Mouse (Mus musculus) cerebellum, adult 2 months (tissue): ENCODE measurements at regions not wholly inside any gene's neighbourhood (a gene's known extent, or its start where the extent isn't known, plus 50 kb on each side); places are given as distances from the start of the nearest gene placed in this dataset.

Source experiments
- CTCF ChIP-seq: fragments of 200-500 bp; IDR thresholded peaks from 2 replicates; pipeline ENCODE4 v1.5.1; 2011; ENCODE audit warnings: low read depth, mild to moderate bottlenecking, control low read depth, low read length, moderate library complexity, borderline replicate concordance; ENCODE audit not compliant: insufficient read depth
- POLR2A ChIP-seq: fragments of 200-500 bp; IDR thresholded peaks from 2 replicates; pipeline ENCODE4 v1.6.1; 2011; ENCODE audit warnings: low read length, control low read depth, borderline replicate concordance; ENCODE audit not compliant: insufficient read depth

GRCm38 (mm10) chr8:4838527-4838926 is 59.2 kb upstream of the Shcbp1 start:
- no peak for TF ChIP-seq CTCF
- TF ChIP-seq POLR2A: no peak
